Mouse (Mus musculus): ENCODE measurements around the gene Vsir.

GRCm38 (mm10) chr10:60349644-60350043, 3.0 kb downstream of the Vsir start:
- no peak for TF ChIP-seq POLR2A (IDR thresholded peaks at IDR 0.05; ENCODE audit: insufficient read depth, low read depth, low read length)
- TF ChIP-seq CTCF (IDR thresholded peaks at IDR 0.05) = no peak
